Mouse (Mus musculus): ENCODE results near the gene Olfr222. TPM values are rescaled to one million over a fixed set of nuclear protein-coding genes. Genes with fewer than 3 reads are reported as not detected.
"Not testable (repeated sequence)": the region's sequence is repeated elsewhere in the genome, so short reads cannot be mapped to it uniquely, and the experiment has no call there.

Olfr222 gene
- polyA plus RNA-seq (2015; fragmentation: Nextera tagmentation; extraction: Ambion mirVana), result not detected in 2 replicates

DNA sequence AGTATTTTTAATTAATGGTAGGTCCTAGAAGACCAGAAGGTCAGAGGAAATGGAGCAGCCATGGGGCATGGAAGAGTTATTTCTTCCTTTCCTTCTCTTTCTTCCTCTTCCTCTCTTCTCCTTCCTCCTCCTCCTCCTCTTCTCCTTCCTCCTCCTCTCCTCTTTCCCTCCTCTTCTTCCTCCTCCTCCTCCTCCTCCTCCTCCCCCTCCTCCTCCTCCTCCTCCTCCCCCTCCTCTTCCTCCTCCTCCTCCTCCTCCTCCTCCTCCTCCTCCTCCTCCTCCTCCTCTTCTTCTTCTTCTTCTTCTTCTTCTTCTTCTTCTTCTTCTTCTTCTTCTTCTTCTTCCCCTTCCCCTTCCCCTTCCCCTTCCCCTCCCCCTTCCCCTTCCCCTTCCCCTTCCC, at the start of gene Olfr222:
Olfr222 (minus strand) TSS at position 101 of the 400 bp plus-strand sequence.
- H3K4me1 ChIP-seq (replicated peaks); H3K9ac ChIP-seq; H3K27ac ChIP-seq; H3K4me3 ChIP-seq (replicated peaks); H3K9me3 ChIP-seq; ATAC-seq; H3K4me2 ChIP-seq (replicated peaks); H3K36me3 ChIP-seq: not testable (repeated sequence)
- peaks cover 15% of the 10 kb centered on the region for H3K27me3 ChIP-seq (replicated peaks)

- WGBS, result 31% methylated on average over 6 of the region's 6 CpGs
- ATAC-seq, result peak; percentile 74
These were observed 48.1 kb upstream of the Olfr222 start for GRCm38 (mm10) chr11:59624017-59624630.

DNA sequence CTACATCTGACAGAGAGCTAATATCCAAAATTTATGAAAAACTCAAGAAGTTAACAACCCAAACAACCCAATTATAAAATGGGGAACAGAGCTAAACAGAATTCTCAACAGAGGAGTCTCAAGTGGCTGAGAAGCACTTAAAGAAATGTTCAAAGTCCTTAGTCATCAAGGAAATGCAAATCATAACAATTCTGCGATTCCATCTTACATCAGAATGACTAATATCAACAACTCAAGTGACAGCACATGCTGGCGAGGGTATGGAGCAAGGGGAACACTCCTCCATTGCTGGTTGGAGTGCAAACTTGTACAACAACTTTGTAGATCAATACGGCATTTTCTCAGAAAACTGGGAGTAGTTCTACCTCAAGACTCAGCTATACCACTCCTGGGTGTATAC, 46.2 kb upstream of the Olfr222 start:
- Histone ChIP-seq H3K27ac (no peak overlapping the region), H3K4me3 (replicated peaks) (no peak overlapping the region), H3K9me3 (no peaks in the 10 kb centered on the region), H3K9ac (no peak overlapping the region), H3K27me3 (replicated peaks) (no peaks in the 10 kb centered on the region), H3K4me2 (replicated peaks) (no peak overlapping the region), H3K36me3 (no peaks in the 10 kb centered on the region), H3K4me1 (replicated peaks) (no peaks in the 10 kb centered on the region)
- WGBS, result 62% methylated on average over 3 of the region's 3 CpGs
- no peak for ATAC-seq

More at GRCm38 (mm10) chr11:59624017-59624630, 48.1 kb upstream of the Olfr222 start:
- H3K9ac ChIP-seq, result no peak overlapping the region
- H3K4me2 ChIP-seq (replicated peaks), result no peak overlapping the region
- no peak overlapping the region for H3K4me3 ChIP-seq (replicated peaks)
- no peaks in the 10 kb centered on the region for H3K27me3 ChIP-seq (replicated peaks)
- H3K4me1 ChIP-seq (replicated peaks), result no peaks in the 10 kb centered on the region
- H3K36me3 ChIP-seq, result no peaks in the 10 kb centered on the region
- H3K9me3 ChIP-seq, result no peaks in the 10 kb centered on the region
- no peak overlapping the region for H3K27ac ChIP-seq

GRCm38 (mm10) chr11:59616986-59617385, 41.0 kb upstream of the Olfr222 start:
- 92% methylated on average over 2 of the region's 2 CpGs for WGBS
- not testable (repeated sequence) for H3K4me1 ChIP-seq (replicated peaks); H3K27me3 ChIP-seq (replicated peaks); ATAC-seq; H3K9me3 ChIP-seq; H3K4me3 ChIP-seq (replicated peaks); H3K9ac ChIP-seq; H3K36me3 ChIP-seq; H3K4me2 ChIP-seq (replicated peaks); H3K27ac ChIP-seq

DNA sequence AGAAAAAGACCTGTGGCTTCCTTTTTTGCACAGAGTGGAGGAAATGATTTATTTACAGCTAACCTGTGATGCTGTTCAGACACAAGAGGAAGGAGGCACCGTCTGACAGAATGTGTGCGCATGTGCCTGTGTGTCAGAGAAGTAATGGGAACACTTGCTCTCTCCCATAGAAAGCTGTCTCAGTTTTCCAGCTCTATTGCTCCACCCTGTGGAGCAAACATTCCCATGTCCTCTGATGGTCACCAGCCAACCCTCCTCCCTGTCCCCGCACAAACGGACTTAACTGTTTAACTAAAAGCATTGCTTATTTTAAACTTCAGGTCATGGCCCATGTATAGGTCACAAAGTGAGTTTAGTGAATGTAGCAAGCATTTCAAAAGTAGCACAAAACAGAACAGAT, 38.1 kb upstream of the Olfr222 start:
- 22% methylated on average over 4 of the region's 4 CpGs for WGBS

GRCm38 (mm10) chr11:59611646-59612045, 35.6 kb upstream of the Olfr222 start:
- WGBS, result 68% methylated on average over 5 of the region's 5 CpGs
- Histone ChIP-seq H3K9ac (no peak overlapping the region), H3K27ac (no peak overlapping the region), H3K4me3 (replicated peaks) (no peak overlapping the region), H3K36me3 (no peaks in the 10 kb centered on the region), H3K27me3 (replicated peaks) (no peaks in the 10 kb centered on the region), H3K9me3 (no peaks in the 10 kb centered on the region), H3K4me2 (replicated peaks) (no peak overlapping the region), H3K4me1 (replicated peaks) (no peaks in the 10 kb centered on the region)
- ATAC-seq, result no peak

More for the DNA sequence above, 38.1 kb upstream of the Olfr222 start:
- H3K27me3 ChIP-seq (replicated peaks), result no peaks in the 10 kb centered on the region
- no peak for ATAC-seq
- no peaks in the 10 kb centered on the region for H3K36me3 ChIP-seq
- no peaks in the 10 kb centered on the region for H3K9me3 ChIP-seq
- H3K4me1 ChIP-seq (replicated peaks), result no peaks in the 10 kb centered on the region
- H3K27ac ChIP-seq, result no peak overlapping the region
- H3K9ac ChIP-seq, result no peak overlapping the region
- no peak overlapping the region for H3K4me3 ChIP-seq (replicated peaks)
- no peak overlapping the region for H3K4me2 ChIP-seq (replicated peaks)

- Histone ChIP-seq H3K27ac (no peak overlapping the region), H3K4me2 (replicated peaks) (no peak overlapping the region), H3K9me3 (no peaks in the 10 kb centered on the region), H3K27me3 (replicated peaks) (no peaks in the 10 kb centered on the region), H3K36me3 (no peaks in the 10 kb centered on the region), H3K4me3 (replicated peaks) (no peak overlapping the region), H3K9ac (no peak overlapping the region), H3K4me1 (replicated peaks) (no peaks in the 10 kb centered on the region)
- ATAC-seq, result no peak
- 68% methylated on average over 1 of the region's 1 CpGs for WGBS
These were observed 26.3 kb upstream of the Olfr222 start for GRCm38 (mm10) chr11:59602287-59602686.

GRCm38 (mm10) chr11:59600872-59601271, 24.8 kb upstream of the Olfr222 start:
- H3K4me1 ChIP-seq (replicated peaks), result no peaks in the 10 kb centered on the region
- H3K9me3 ChIP-seq, result no peaks in the 10 kb centered on the region
- H3K27ac ChIP-seq, result no peak overlapping the region
- no peak overlapping the region for H3K4me3 ChIP-seq (replicated peaks)
- no peak for ATAC-seq
- no peaks in the 10 kb centered on the region for H3K36me3 ChIP-seq
- H3K9ac ChIP-seq, result no peak overlapping the region
- whole genome bisulfite sequencing, result 83% methylated on average over 3 of the region's 3 CpGs
- H3K27me3 ChIP-seq (replicated peaks), result no peaks in the 10 kb centered on the region
- no peak overlapping the region for H3K4me2 ChIP-seq (replicated peaks)

DNA sequence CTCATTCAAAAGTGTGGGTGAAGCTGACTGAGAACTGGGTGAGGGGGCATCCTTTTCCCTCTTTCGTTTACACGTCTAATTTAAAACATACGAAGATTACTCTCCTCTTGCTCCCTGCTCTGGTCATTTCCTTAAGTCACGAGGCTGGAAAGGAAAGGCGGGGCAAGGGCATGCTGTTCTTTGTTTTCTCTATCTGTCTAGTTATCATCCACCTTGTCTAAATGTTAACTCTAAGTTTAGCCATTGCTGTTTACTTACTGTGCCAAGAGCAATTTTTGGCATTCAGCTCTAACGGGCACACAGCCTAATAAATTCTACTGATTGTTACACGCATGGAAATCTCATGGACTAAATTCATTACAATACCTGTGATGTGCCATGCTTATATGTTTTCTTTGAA, 23.2 kb upstream of the Olfr222 start:
- Histone ChIP-seq H3K4me2 (replicated peaks) (no peak overlapping the region), H3K4me1 (replicated peaks) (no peaks in the 10 kb centered on the region), H3K9ac (no peak overlapping the region), H3K4me3 (replicated peaks) (no peak overlapping the region), H3K36me3 (no peaks in the 10 kb centered on the region), H3K27me3 (replicated peaks) (no peaks in the 10 kb centered on the region), H3K27ac (no peak overlapping the region), H3K9me3 (no peaks in the 10 kb centered on the region)
- WGBS, result 41% methylated on average over 7 of the region's 7 CpGs
- ATAC-seq, result no peak

- Histone ChIP-seq H3K4me2 (replicated peaks) (no peak overlapping the region), H3K4me1 (replicated peaks) (no peaks in the 10 kb centered on the region), H3K9ac (no peak overlapping the region), H3K9me3 (no peaks in the 10 kb centered on the region), H3K4me3 (replicated peaks) (no peak overlapping the region), H3K27me3 (replicated peaks) (no peaks in the 10 kb centered on the region), H3K36me3 (no peaks in the 10 kb centered on the region), H3K27ac (no peak overlapping the region)
- 79% methylated on average over 8 of the region's 8 CpGs for WGBS
- ATAC-seq, result no peak
These were observed 20.9 kb upstream of the Olfr222 start for GRCm38 (mm10) chr11:59596950-59597349.

DNA sequence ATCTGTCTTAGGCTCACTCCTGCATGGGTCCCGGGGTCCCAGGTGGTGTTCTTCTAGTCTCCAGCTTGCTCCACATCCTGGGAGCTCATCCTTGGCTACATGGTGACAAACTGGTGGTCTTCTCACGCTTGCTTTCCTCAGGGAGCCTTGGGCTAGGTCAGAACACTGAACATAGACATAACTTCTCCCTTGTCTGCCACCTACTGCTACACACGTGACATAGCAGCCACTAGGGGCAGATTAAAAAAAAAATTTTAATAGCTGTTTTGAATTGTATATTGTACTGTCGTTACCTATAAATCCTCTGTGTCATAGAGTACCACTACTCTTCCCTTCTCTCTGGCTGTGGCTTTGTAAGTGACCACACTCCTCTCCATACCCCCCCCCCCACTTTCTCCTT, 20.1 kb upstream of the Olfr222 start:
- no peaks in the 10 kb centered on the region for H3K9me3 ChIP-seq
- no peak overlapping the region for H3K27ac ChIP-seq
- H3K27me3 ChIP-seq (replicated peaks), result no peaks in the 10 kb centered on the region
- no peak overlapping the region for H3K4me2 ChIP-seq (replicated peaks)
- H3K9ac ChIP-seq, result no peak overlapping the region
- ATAC-seq, result no peak
- no peak overlapping the region for H3K4me3 ChIP-seq (replicated peaks)
- no peaks in the 10 kb centered on the region for H3K4me1 ChIP-seq (replicated peaks)
- H3K36me3 ChIP-seq, result no peaks in the 10 kb centered on the region
- 40% methylated on average over 4 of the region's 4 CpGs for WGBS

DNA sequence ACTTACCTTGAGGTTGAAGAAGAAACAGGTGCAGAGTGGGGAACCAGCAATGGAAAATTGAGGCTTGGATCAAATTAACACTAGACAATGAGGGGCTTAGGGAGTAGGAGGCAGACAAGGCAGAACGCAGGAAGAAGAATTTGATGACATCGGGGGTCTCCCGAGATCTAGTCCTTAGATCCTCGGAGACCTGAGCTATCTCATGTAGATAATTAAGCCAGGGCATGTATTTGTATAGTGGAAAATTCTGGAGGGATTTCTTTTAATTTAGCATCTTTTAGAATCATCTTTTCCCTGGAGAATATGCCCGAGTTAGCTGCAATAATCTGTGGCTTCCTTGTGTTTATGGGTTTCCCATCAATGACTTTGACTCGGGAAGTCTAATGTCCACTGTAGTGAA, 17.2 kb upstream of the Olfr222 start, which contains the start of gene Olfr223:
Olfr223 (minus strand) TSS at position 101 of the 400 bp plus-strand sequence.
- WGBS, result 83% methylated on average over 6 of the region's 6 CpGs
- Histone ChIP-seq H3K4me3 (replicated peaks) (no peak within 1 kb of the TSS), H3K4me2 (replicated peaks) (no peak within 1 kb of the TSS), H3K27ac (no peak within 1 kb of the TSS), H3K4me1 (replicated peaks) (no peaks in the 10 kb centered on the region), H3K36me3 (no peaks in the 10 kb centered on the region), H3K9me3 (no peaks in the 10 kb centered on the region), H3K27me3 (replicated peaks) (no peaks in the 10 kb centered on the region), H3K9ac (no peak within 1 kb of the TSS)
- ATAC-seq, result no peak

GRCm38 (mm10) chr11:59589496-59589895, 13.5 kb upstream of the Olfr222 start:
- H3K27me3 ChIP-seq (replicated peaks), result no peaks in the 10 kb centered on the region
- no peak overlapping the region for H3K4me2 ChIP-seq (replicated peaks)
- 93% methylated on average over 8 of the region's 8 CpGs for WGBS
- H3K36me3 ChIP-seq, result no peaks in the 10 kb centered on the region
- no peak overlapping the region for H3K27ac ChIP-seq
- no peak overlapping the region for H3K4me3 ChIP-seq (replicated peaks)
- H3K9me3 ChIP-seq, result no peaks in the 10 kb centered on the region
- ATAC-seq, result no peak
- no peak overlapping the region for H3K9ac ChIP-seq
- H3K4me1 ChIP-seq (replicated peaks), result no peaks in the 10 kb centered on the region

Measured in intestine, embryonic 15.5 days (tissue).